Mouse (Mus musculus) kidney, embryonic 15.5 days (tissue): Measurements from ENCODE around the gene Arhgap24. TPM values are rescaled to one million over a fixed set of nuclear protein-coding genes. Genes with fewer than 3 reads are reported as not detected.

Experiments used
- ATAC-seq: fragments of 200-750 bp; cut with Nextera tagmentation; replicated peaks from 2 replicates; pipeline ENCODE4 v1.8.0; 2017; ENCODE audit warnings: moderate TSS enrichment; ENCODE audit not compliant: low FRiP score
- H3K27ac ChIP-seq: fragments of 300-500 bp; sonication (generic); 2 replicates; pipeline ENCODE4 v1.5.1; 2015; ENCODE audit warnings: mild to moderate bottlenecking, inconsistent platforms
- H3K27me3 ChIP-seq: fragments of 300-500 bp; sonication (generic); 2 replicates; pipeline ENCODE4 v1.6.1; 2015; ENCODE audit warnings: inconsistent platforms
- H3K36me3 ChIP-seq: fragments of 300-500 bp; sonication (generic); 2 replicates; pipeline ENCODE4 v1.6.1; 2015; ENCODE audit warnings: inconsistent platforms
- H3K4me1 ChIP-seq: fragments of 300-500 bp; sonication (generic); 2 replicates; pipeline ENCODE4 v1.6.1; 2015; ENCODE audit warnings: inconsistent platforms
- H3K4me2 ChIP-seq: fragments of 300-500 bp; sonication (generic); 2 replicates; pipeline ENCODE4 v1.6.1; 2015; ENCODE audit warnings: moderate library complexity, mild to moderate bottlenecking, inconsistent platforms
- H3K4me3 ChIP-seq: fragments of 300-500 bp; sonication (generic); replicated peaks from 2 replicates; pipeline ENCODE4 v1.5.1; 2015; ENCODE audit warnings: mild to moderate bottlenecking, inconsistent platforms
- H3K9ac ChIP-seq: fragments of 300-500 bp; sonication (generic); 2 replicates; pipeline ENCODE4 v1.6.1; 2015; ENCODE audit warnings: mild to moderate bottlenecking, inconsistent platforms
- H3K9me3 ChIP-seq: fragments of 300-500 bp; sonication (generic); replicated peaks from 2 replicates; pipeline ENCODE4 v1.6.1; 2016; ENCODE audit warnings: inconsistent platforms
- WGBS: fragments of 180-500 bp; shearing (Covaris S2); methylation state at CpG from one replicate; pipeline ENCODE4 v1.1.7; 2015; ENCODE audit warnings: mixed read lengths; 5-methylcytosine and 5-hydroxymethylcytosine counted together
- polyA plus RNA-seq: library from polyadenylated mRNA; unstranded; fragments of >200 nt; fragmentation: Nextera tagmentation; extraction: Ambion mirVana; gene quantifications from 2 replicates; pipeline ENCODE4 v1.2.1, GENCODE M21; 2015

Gene Arhgap24
- polyA plus RNA-seq, 1 experiment from 2014 or later: 71.3 TPM

GRCm38 (mm10) chr5:102698396-102698795 lies 217.2 kb downstream of the Arhgap24 start:
- ATAC-seq: no peak
- peak overlapping the region; percentile 66; the same call in 1 of the 2 replicates for H3K27ac ChIP-seq

GRCm38 (mm10) chr5:102698891-102699290 lies 217.7 kb downstream of the Arhgap24 start:
- H3K4me2 ChIP-seq: no peak overlapping the region
- H3K9ac ChIP-seq: no peak overlapping the region
- 64% methylated on average over 2 of the region's 2 CpGs for WGBS
- H3K27me3 ChIP-seq: no peaks in the 10 kb centered on the region
- no peak overlapping the region for H3K4me3 ChIP-seq
- H3K9me3 ChIP-seq: no peaks in the 10 kb centered on the region
- no peaks in the 10 kb centered on the region for H3K36me3 ChIP-seq
- H3K27ac ChIP-seq: no peak overlapping the region
- no peak for ATAC-seq
- peaks cover 18% of the 10 kb centered on the region for H3K4me1 ChIP-seq

More at GRCm38 (mm10) chr5:102698396-102698795, 217.2 kb downstream of the Arhgap24 start:
- no peaks in the 10 kb centered on the region for H3K9me3 ChIP-seq
- no peak overlapping the region for H3K4me3 ChIP-seq
- WGBS: 81% methylated on average over 5 of the region's 5 CpGs
- H3K27me3 ChIP-seq: no peaks in the 10 kb centered on the region
- H3K4me2 ChIP-seq: no peak overlapping the region
- no peaks in the 10 kb centered on the region for H3K36me3 ChIP-seq
- no peak overlapping the region for H3K9ac ChIP-seq
- peaks cover 14% of the 10 kb centered on the region for H3K4me1 ChIP-seq

GRCm38 (mm10) chr5:102702581-102702980 lies 221.4 kb downstream of the Arhgap24 start:
- no peak for ATAC-seq
- Histone ChIP-seq H3K36me3 (no peaks in the 10 kb centered on the region), H3K9ac (no peak overlapping the region), H3K27ac (no peak overlapping the region), H3K9me3 (no peaks in the 10 kb centered on the region), H3K4me2 (no peak overlapping the region), H3K27me3 (no peaks in the 10 kb centered on the region), H3K4me1 (peaks cover 27% of the 10 kb centered on the region), H3K4me3 (no peak overlapping the region)
- WGBS: 53% methylated on average over 6 of the region's 6 CpGs

- Histone ChIP-seq H3K4me1 (peaks cover 17% of the 10 kb centered on the region), H3K36me3 (no peaks in the 10 kb centered on the region), H3K4me2 (no peak overlapping the region), H3K9me3 (no peaks in the 10 kb centered on the region), H3K27me3 (no peaks in the 10 kb centered on the region), H3K9ac (no peak overlapping the region), H3K27ac (no peak overlapping the region), H3K4me3 (no peak overlapping the region)
- 0 out of 2 replicates have a peak, but pooled peaks have one; percentile 33 for ATAC-seq
- 49% methylated on average over 5 of the region's 5 CpGs for WGBS
Observed at GRCm38 (mm10) chr5:102703325-102704099, 222.3 kb downstream of the Arhgap24 start.

GRCm38 (mm10) chr5:102705170-102705569 lies 224.0 kb downstream of the Arhgap24 start:
- no peak for ATAC-seq
- H3K4me1 ChIP-seq: peaks cover 19% of the 10 kb centered on the region
- H3K9ac ChIP-seq: no peak overlapping the region
- H3K4me2 ChIP-seq: no peak overlapping the region
- 17% methylated on average over 2 of the region's 2 CpGs for WGBS
- H3K4me3 ChIP-seq: no peak overlapping the region
- 0 out of 2 replicates have a peak overlapping the region, but pooled peaks have one; percentile 35 for H3K27ac ChIP-seq
- H3K9me3 ChIP-seq: no peaks in the 10 kb centered on the region
- H3K27me3 ChIP-seq: no peaks in the 10 kb centered on the region
- no peaks in the 10 kb centered on the region for H3K36me3 ChIP-seq

- no peaks in the 10 kb centered on the region for H3K36me3 ChIP-seq
- no peak overlapping the region for H3K27ac ChIP-seq
- peak; percentile 86 for ATAC-seq
- peaks cover 12% of the 10 kb centered on the region for H3K4me1 ChIP-seq
- no peaks in the 10 kb centered on the region for H3K9me3 ChIP-seq
- no peak overlapping the region for H3K4me3 ChIP-seq
- no peak overlapping the region for H3K4me2 ChIP-seq
- no peak overlapping the region for H3K9ac ChIP-seq
- no peaks in the 10 kb centered on the region for H3K27me3 ChIP-seq
- 64% methylated on average over 7 of the region's 7 CpGs for WGBS
Observed at GRCm38 (mm10) chr5:102710336-102710735, 229.1 kb downstream of the Arhgap24 start.

GRCm38 (mm10) chr5:102719368-102719972 lies 238.3 kb downstream of the Arhgap24 start:
- 38% methylated on average over 8 of the region's 8 CpGs for WGBS

GRCm38 (mm10) chr5:102723558-102723957 lies 242.4 kb downstream of the Arhgap24 start:
- H3K27ac ChIP-seq: no peak overlapping the region
- H3K4me3 ChIP-seq: no peak overlapping the region
- ATAC-seq: no peak
- no peak overlapping the region for H3K4me2 ChIP-seq
- no peaks in the 10 kb centered on the region for H3K9me3 ChIP-seq
- H3K4me1 ChIP-seq: peaks cover 14% of the 10 kb centered on the region
- 89% methylated on average over 3 of the region's 3 CpGs for WGBS
- H3K27me3 ChIP-seq: no peaks in the 10 kb centered on the region
- no peaks in the 10 kb centered on the region for H3K36me3 ChIP-seq
- no peak overlapping the region for H3K9ac ChIP-seq

More at GRCm38 (mm10) chr5:102719368-102719972, 238.3 kb downstream of the Arhgap24 start:
- ATAC-seq: peak; percentile 52; the same call in 1 of the 2 replicates
- Histone ChIP-seq H3K9ac (no peak overlapping the region), H3K4me3 (no peak overlapping the region), H3K4me2 (no peak overlapping the region), H3K27ac (no peak overlapping the region), H3K4me1 (peaks cover 4% of the 10 kb centered on the region; the same call in 1 of the 2 replicates), H3K9me3 (no peaks in the 10 kb centered on the region), H3K36me3 (no peaks in the 10 kb centered on the region), H3K27me3 (no peaks in the 10 kb centered on the region)

- Histone ChIP-seq H3K4me3 (peak overlapping the region; percentile 40), H3K4me1 (peaks cover 22% of the 10 kb centered on the region), H3K36me3 (no peaks in the 10 kb centered on the region), H3K27me3 (no peaks in the 10 kb centered on the region), H3K4me2 (peak overlapping the region; percentile 46), H3K9ac (no peak overlapping the region), H3K9me3 (no peaks in the 10 kb centered on the region), H3K27ac (peak overlapping the region; percentile 80)
- ATAC-seq: no peak; the same call in 1 of the 2 replicates
- 14% methylated on average over 8 of the region's 9 CpGs for WGBS
Observed at GRCm38 (mm10) chr5:102724813-102725348, 243.7 kb downstream of the Arhgap24 start.

GRCm38 (mm10) chr5:102725365-102725764 lies 244.2 kb downstream of the Arhgap24 start:
- H3K27me3 ChIP-seq: no peaks in the 10 kb centered on the region
- H3K9me3 ChIP-seq: no peaks in the 10 kb centered on the region
- WGBS: 49% methylated on average over 6 of the region's 6 CpGs
- peak overlapping the region; percentile 40 for H3K4me3 ChIP-seq
- ATAC-seq: no peak
- peak overlapping the region; percentile 80 for H3K27ac ChIP-seq
- H3K9ac ChIP-seq: 0 out of 2 replicates have a peak overlapping the region, but pooled peaks have one; percentile 21
- peak overlapping the region; percentile 46 for H3K4me2 ChIP-seq
- H3K36me3 ChIP-seq: no peaks in the 10 kb centered on the region
- peaks cover 25% of the 10 kb centered on the region for H3K4me1 ChIP-seq

- H3K9ac ChIP-seq: no peak overlapping the region
- no peak overlapping the region for H3K4me3 ChIP-seq
- no peaks in the 10 kb centered on the region for H3K9me3 ChIP-seq
- no peaks in the 10 kb centered on the region for H3K36me3 ChIP-seq
- peaks cover 25% of the 10 kb centered on the region for H3K4me1 ChIP-seq
- 45% methylated on average over 4 of the region's 4 CpGs for WGBS
- no peak for ATAC-seq
- no peaks in the 10 kb centered on the region for H3K27me3 ChIP-seq
- 0 out of 2 replicates have a peak overlapping the region, but pooled peaks have one; percentile 14 for H3K4me2 ChIP-seq
- no peak overlapping the region for H3K27ac ChIP-seq
Observed at GRCm38 (mm10) chr5:102726985-102727384, 245.8 kb downstream of the Arhgap24 start.

- no peak for ATAC-seq
- Histone ChIP-seq H3K27me3 (no peaks in the 10 kb centered on the region), H3K9ac (no peak overlapping the region), H3K27ac (peak overlapping the region; percentile 89), H3K36me3 (no peaks in the 10 kb centered on the region), H3K4me2 (no peak overlapping the region), H3K9me3 (no peaks in the 10 kb centered on the region), H3K4me1 (peaks cover 25% of the 10 kb centered on the region), H3K4me3 (no peak overlapping the region)
Observed at GRCm38 (mm10) chr5:102728531-102728930, 247.3 kb downstream of the Arhgap24 start.
